Mouse (Mus musculus) intestine, postnatal 0 days (tissue): ENCODE results near the gene Lsm3. TPM values are rescaled to one million over a fixed set of nuclear protein-coding genes. Genes with fewer than 3 reads are reported as not detected.

Experiments
- ATAC-seq: fragments of 200-750 bp; cut with Nextera tagmentation; 2 replicates; pipeline ENCODE4 v1.8.0; 2017; ENCODE audit warnings: mild to moderate bottlenecking, moderate TSS enrichment, moderate library complexity
- H3K27ac ChIP-seq: fragments of 300-500 bp; sonication (generic); 2 replicates; pipeline ENCODE4 v1.5.1; 2014; ENCODE audit warnings: mild to moderate bottlenecking, low read depth, low read length, moderate library complexity
- H3K27me3 ChIP-seq: fragments of 300-500 bp; sonication (generic); replicated peaks from 2 replicates; pipeline ENCODE4 v1.6.1; 2014; ENCODE audit warnings: low read length, mixed read lengths; ENCODE audit not compliant: control insufficient read depth, insufficient read depth
- H3K36me3 ChIP-seq: fragments of 300-500 bp; sonication (generic); 2 replicates; pipeline ENCODE4 v1.6.1; 2014; ENCODE audit warnings: mild to moderate bottlenecking, moderate library complexity; ENCODE audit not compliant: control insufficient read depth, insufficient read depth
- H3K4me1 ChIP-seq: fragments of 300-500 bp; sonication (generic); replicated peaks from 2 replicates; pipeline ENCODE4 v1.6.1; 2014; ENCODE audit warnings: antibody characterized with exemption, low read length, mixed read lengths; ENCODE audit not compliant: control insufficient read depth, insufficient read depth
- H3K4me2 ChIP-seq: fragments of 300-500 bp; sonication (generic); replicated peaks from 2 replicates; pipeline ENCODE4 v1.6.1; 2014; ENCODE audit warnings: low read depth, mild to moderate bottlenecking, moderate library complexity
- H3K4me3 ChIP-seq: fragments of 300-500 bp; sonication (generic); 2 replicates; pipeline ENCODE4 v1.5.1; 2014; ENCODE audit warnings: low read depth, low read length
- H3K9ac ChIP-seq: fragments of 300-500 bp; sonication (generic); 2 replicates; pipeline ENCODE4 v1.6.1; 2014; ENCODE audit warnings: mild to moderate bottlenecking, low read depth, low read length
- H3K9me3 ChIP-seq: fragments of 300-500 bp; sonication (generic); 2 replicates; pipeline ENCODE4 v1.6.1; 2016; ENCODE audit warnings: mixed run types; ENCODE audit not compliant: control insufficient read depth
- CTCF ChIP-seq: sonication (generic); IDR thresholded peaks from 2 replicates; pipeline ENCODE4 v1.5.1; 2016; ENCODE audit warnings: low read depth, mild to moderate bottlenecking, control low read depth, antibody characterized with exemption, moderate library complexity
- WGBS: fragments of 180-500 bp; shearing (Covaris S2); extraction: QIAGEN DNeasy Blood & Tissue Kit; methylation state at CpG from one replicate; pipeline ENCODE4 v1.1.7; 2014; 5-methylcytosine and 5-hydroxymethylcytosine counted together
- polyA plus RNA-seq: library from polyadenylated mRNA; unstranded; fragments of >200 nt; fragmentation: Nextera tagmentation; extraction: Ambion mirVana; gene quantifications from 2 replicates; pipeline ENCODE4 v1.2.1, GENCODE M21; 2015

The Lsm3 gene
- polyA plus RNA-seq, 1 experiment from 2014 or later: 139 TPM

DNA sequence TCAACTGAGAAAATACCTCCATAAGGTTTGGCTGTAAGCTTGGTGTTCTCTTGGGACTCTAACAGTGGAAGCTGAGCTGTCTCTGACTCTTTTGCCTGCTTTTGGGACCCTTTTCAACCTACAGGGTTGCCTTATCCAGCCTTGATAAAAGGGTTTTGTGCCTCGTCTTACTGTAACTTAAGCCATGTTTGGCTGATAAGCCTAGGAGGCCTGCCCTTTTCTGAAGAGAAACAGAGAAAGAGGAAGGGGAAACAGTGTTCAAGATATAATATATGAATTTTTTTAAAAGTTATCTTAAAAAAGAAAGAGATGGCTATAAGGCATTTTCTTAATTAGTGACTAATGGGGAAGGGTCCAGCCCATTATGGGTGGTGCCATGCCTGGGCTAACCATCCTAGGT lies 12.4 kb upstream of the Lsm3 start:
- no peak for TF ChIP-seq CTCF
- H3K9me3 ChIP-seq: no peaks in the 10 kb centered on the region
- H3K4me2 ChIP-seq: no peak overlapping the region
- H3K4me3 ChIP-seq: no peak overlapping the region
- H3K4me1 ChIP-seq: no peaks in the 10 kb centered on the region
- H3K36me3 ChIP-seq: peaks cover 83% of the 10 kb centered on the region
- no peak overlapping the region for H3K9ac ChIP-seq
- WGBS: 88% methylated on average over 1 of the region's 1 CpGs
- no peak for ATAC-seq
- no peak overlapping the region; the same call in 1 of the 2 replicates for H3K27ac ChIP-seq
- no peaks in the 10 kb centered on the region for H3K27me3 ChIP-seq

DNA sequence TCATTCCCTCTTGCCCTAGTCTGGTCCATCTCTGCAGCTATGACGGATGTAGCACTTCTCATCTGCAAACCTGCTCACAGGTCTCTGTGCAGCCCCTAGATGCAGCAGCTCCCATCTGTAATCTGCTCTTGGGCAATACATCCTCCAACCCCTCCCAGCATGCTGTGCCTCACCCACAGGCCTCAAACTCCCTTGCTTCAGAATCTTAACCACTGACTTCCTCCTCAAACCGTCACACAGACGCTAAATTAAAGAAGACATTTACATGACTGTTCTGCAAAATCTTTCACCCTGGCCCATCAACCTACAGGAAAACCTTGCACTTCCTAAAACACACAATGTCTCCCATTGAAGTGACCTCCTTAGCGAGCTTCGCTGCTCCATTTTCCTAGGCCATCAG lies 9.7 kb upstream of the Lsm3 start:
- no peak overlapping the region for H3K9ac ChIP-seq
- H3K9me3 ChIP-seq: no peaks in the 10 kb centered on the region
- WGBS: 83% methylated on average over 5 of the region's 5 CpGs
- no peak for ATAC-seq
- H3K4me3 ChIP-seq: no peak overlapping the region
- no peak for TF ChIP-seq CTCF
- H3K4me2 ChIP-seq: no peak overlapping the region
- H3K36me3 ChIP-seq: peaks cover 59% of the 10 kb centered on the region
- H3K4me1 ChIP-seq: no peaks in the 10 kb centered on the region
- H3K27me3 ChIP-seq: no peaks in the 10 kb centered on the region
- no peak overlapping the region for H3K27ac ChIP-seq

DNA sequence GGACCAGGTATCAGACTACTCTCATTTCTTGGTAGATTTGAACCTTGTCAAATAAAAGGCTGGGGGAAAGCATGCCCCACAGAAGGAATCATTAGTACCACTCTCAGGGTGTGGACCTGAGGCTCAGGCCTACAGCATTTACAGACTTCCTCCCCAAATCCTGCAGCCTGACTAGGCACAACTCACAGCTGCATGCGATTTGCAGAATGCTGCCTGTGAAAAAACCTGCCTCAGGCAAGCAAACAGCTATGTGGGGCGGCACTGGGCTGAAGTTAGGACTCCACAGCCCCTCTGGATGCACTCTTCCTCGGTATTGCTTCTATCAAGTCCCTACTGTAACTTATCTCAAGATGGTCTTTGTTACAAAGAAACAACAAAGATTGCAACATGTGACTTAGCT lies 7.7 kb upstream of the Lsm3 start:
- Histone ChIP-seq H3K36me3 (peaks cover 49% of the 10 kb centered on the region), H3K4me3 (no peak overlapping the region), H3K4me1 (no peaks in the 10 kb centered on the region), H3K27me3 (no peaks in the 10 kb centered on the region), H3K9ac (no peak overlapping the region), H3K27ac (no peak overlapping the region), H3K9me3 (no peaks in the 10 kb centered on the region), H3K4me2 (no peak overlapping the region)
- 92% methylated on average over 3 of the region's 3 CpGs for WGBS
- ATAC-seq: no peak
- no peak for TF ChIP-seq CTCF

DNA sequence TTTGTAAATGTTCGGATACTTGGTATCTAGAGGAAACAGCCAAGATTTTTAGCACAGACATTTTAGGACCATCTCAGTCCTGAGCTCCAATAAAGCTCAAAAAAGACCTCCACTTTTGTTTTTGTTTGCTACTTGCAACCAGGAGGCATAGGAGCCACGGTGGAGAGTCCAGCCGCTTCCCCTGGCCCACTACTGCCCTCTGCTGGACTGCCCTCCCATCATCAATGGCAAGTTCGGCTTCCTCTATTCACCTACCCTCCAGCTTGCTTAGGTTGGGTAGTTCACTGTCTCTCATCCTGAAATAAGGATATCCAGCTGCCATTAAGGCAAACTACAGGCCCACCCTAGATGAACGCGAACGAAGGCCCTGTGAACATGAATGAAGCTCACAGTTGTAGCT lies 6.4 kb upstream of the Lsm3 start:
- no peaks in the 10 kb centered on the region for H3K9me3 ChIP-seq
- ATAC-seq: no peak
- no peaks in the 10 kb centered on the region for H3K27me3 ChIP-seq
- peaks cover 37% of the 10 kb centered on the region for H3K36me3 ChIP-seq
- peaks cover 1% of the 10 kb centered on the region; the same call in 1 of the 2 replicates for H3K4me1 ChIP-seq
- peak; percentile 95 for TF ChIP-seq CTCF
- no peak overlapping the region for H3K4me3 ChIP-seq
- WGBS: 46% methylated on average over 7 of the region's 7 CpGs
- no peak overlapping the region for H3K4me2 ChIP-seq
- no peak overlapping the region for H3K27ac ChIP-seq
- H3K9ac ChIP-seq: no peak overlapping the region

DNA sequence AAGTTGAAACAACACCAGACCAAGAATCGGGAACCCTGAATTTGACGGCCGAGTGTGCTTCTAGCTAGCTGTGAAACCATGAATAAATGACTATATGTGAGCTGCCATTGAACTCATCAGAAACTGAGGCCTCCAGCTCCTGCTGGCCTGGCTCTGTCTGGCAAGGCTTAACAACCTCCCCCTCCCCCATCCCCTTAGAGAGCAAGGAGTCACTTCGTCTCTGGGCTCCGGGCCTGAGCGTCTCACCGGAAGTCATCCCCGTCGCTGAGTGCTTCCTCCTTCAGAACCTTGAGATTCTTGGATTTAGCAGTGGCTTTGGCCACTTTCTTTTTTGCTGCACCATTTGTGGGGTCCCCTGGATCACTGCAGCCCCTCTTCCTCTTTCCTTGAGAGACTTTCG lies 5.5 kb upstream of the Lsm3 start:
- H3K4me3 ChIP-seq: no peak overlapping the region
- peaks cover 28% of the 10 kb centered on the region for H3K36me3 ChIP-seq
- ATAC-seq: no peak
- H3K4me1 ChIP-seq: peaks cover 10% of the 10 kb centered on the region; the same call in 1 of the 2 replicates
- no peak overlapping the region for H3K27ac ChIP-seq
- H3K9ac ChIP-seq: no peak overlapping the region
- no peaks in the 10 kb centered on the region for H3K9me3 ChIP-seq
- no peak overlapping the region for H3K4me2 ChIP-seq
- TF ChIP-seq CTCF: no peak
- H3K27me3 ChIP-seq: no peaks in the 10 kb centered on the region
- WGBS: 79% methylated on average over 10 of the region's 10 CpGs

DNA sequence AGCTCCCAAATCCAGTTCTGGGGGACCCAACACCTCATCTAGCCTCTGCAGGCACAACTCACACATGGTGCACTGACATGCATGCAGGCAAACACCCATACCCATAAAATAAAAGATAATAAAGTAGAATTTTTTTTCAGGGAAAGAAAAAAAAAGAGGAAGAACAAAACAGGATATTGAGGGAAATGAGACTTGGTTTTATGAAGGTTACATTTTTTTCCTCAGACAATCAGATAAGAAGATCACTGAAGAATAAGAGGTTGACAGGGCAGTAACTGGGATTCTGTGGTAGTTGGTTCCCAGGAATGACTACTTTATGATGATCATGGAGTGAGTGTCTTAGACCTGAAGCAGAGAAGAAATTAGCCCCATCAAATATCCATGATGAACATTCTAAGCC lies 1.6 kb upstream of the Lsm3 start:
- H3K9ac ChIP-seq: no peak overlapping the region
- no peak for ATAC-seq
- no peaks in the 10 kb centered on the region for H3K27me3 ChIP-seq
- 0 out of 2 replicates have a peak overlapping the region, but pooled peaks have one; percentile 97 for H3K4me2 ChIP-seq
- H3K9me3 ChIP-seq: no peaks in the 10 kb centered on the region
- H3K36me3 ChIP-seq: peaks cover 22% of the 10 kb centered on the region
- H3K4me1 ChIP-seq: peaks cover 10% of the 10 kb centered on the region; the same call in 1 of the 2 replicates
- no peak for TF ChIP-seq CTCF
- H3K27ac ChIP-seq: no peak overlapping the region
- no peak overlapping the region for H3K4me3 ChIP-seq

DNA sequence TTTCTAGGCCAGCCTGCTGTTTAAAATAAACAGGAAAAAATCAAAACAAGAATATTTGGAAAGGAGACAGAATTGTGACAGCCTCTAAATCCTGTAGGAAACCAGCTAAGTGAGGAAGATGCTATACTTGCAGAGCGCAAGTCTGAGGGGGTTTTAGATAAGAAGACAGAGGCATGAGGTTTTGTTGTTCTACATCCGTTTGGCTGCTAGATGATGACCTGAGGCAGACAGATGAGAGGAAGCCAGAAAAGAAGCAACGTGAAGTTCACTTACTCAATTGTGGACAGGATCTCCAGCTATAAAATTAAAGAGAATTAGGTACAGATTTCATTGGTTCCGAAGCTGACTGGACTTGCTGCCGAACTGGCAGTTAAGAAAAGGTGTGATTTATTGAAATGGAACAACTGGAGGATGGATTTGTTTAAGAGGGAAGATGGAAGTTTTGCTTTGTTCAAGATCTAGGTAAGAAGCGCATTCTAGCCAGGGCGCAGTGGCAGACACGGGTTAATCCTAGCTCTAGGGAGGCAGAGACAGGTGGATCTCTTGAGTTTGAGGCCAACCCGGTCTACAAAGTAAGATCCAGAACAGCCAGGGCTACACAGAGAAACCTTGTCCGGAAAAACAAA lies 878 bp upstream of the Lsm3 start:
- no peak for TF ChIP-seq CTCF
- Histone ChIP-seq H3K27ac (0 out of 2 replicates have a peak overlapping the region, but pooled peaks have one; percentile 60), H3K4me2 (peak overlapping the region; percentile 97), H3K4me1 (peaks cover 10% of the 10 kb centered on the region; the same call in 1 of the 2 replicates), H3K9me3 (no peaks in the 10 kb centered on the region), H3K36me3 (peaks cover 26% of the 10 kb centered on the region), H3K9ac (peak overlapping the region; percentile 89), H3K4me3 (peak overlapping the region; percentile 93), H3K27me3 (no peaks in the 10 kb centered on the region)
- 23% methylated on average over 10 of the region's 10 CpGs for WGBS
- ATAC-seq: peak; percentile 1; the same call in 1 of the 2 replicates
